Mouse (Mus musculus) MEL-GATA-1-ER (cell line): ENCODE data around the gene Ppard.

ENCODE experiments used
- DNase-seq: peaks from one replicate; pipeline ENCODE4 v3.0.0-alpha.2; 2012; ENCODE audit warnings: low read depth; ENCODE audit errors: extremely low read depth

Ppard gene

DNA sequence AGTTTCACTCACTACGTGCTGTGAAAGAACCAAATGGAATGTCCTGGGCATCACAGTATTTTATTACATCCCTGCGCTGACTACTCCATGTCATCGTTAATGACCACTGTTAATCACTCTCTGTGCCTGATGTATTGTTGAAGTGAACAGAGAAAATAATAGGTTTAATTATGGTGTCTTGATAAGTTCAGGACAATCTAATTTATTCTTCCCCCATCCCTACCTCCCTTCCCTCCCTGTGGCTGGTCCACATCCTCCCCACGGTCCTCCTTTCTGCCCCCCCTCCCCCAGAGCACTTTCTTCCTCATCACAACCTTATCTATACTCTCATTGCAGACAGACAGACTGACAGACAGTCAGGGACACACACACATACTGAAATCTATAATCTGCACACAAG lies 22.3 kb downstream of the Ppard start:
- DNase-seq = no peak

DNA sequence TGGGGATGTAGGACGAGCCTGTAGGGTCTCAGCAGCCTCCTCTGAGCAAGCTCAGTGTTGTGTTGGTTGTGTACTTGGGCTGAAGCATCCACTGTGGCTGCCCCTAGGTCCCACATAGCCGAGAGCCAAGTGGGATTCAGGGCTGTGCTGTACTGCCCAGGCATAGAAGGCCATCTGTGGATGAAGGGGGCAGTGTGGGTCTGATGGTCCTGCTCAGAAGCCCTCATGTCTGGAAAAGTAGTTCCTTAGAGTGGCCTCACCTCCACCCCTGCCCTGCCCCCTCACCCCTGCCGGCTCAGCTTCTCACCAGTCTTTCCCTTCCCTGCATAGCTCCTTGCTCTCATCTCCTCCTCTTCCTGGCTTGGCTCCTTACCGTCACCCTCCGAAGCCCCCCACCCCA lies 23.2 kb downstream of the Ppard start:
- DNase-seq = no peak

DNA sequence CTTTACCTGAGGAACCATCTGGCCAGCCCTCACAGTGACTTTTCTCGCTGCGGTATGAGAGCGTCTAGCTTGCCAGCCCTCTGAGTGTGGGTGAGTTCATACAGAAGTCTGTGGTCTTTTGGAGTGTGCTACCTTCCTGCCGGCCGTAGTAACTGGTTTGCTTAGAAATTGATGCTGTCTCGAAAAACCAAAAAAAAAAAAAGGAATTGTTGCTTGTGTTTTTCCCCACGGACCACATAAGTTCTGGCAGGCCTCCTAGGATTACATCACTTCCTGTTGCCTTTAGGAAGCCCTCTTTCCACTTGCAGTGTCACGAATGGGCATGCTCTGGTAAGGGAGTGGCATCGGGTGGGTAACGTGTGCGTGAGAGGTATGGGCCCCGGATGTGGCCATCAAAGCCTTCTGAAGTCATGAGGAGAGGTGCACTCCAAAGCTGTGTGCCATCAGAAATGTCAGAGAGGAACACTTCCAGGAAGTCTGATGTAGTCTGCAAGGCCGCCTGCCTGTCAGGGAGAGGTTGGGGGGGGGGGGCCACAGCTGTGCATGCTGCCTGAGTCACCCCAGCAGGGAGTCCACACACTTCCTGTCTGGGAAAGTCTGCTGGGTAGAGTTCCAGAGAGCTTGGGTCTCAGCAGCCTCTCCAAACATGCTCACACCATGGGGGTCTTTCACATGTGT lies 24.3 kb downstream of the Ppard start:
- no peak for DNase-seq

DNA sequence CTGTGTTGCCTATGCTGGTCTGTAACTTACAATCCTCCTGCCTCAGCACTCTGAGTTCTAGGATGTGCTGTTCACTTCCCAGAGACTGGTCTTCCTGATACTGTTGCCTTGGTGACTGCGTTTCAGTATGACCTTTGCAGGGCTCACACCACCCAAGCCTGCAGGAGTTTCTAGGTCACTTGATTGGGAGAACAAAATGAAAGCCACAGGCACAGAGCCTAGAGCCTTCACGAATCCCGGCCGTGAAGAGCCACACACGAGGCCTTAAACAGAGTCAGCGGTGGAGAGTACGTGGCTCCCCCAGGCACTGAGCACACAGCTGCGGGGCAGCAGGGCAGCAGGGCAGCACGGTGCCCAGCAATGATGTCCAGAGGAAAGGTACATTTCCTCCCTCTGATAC lies 25.8 kb downstream of the Ppard start:
- no peak for DNase-seq

DNA sequence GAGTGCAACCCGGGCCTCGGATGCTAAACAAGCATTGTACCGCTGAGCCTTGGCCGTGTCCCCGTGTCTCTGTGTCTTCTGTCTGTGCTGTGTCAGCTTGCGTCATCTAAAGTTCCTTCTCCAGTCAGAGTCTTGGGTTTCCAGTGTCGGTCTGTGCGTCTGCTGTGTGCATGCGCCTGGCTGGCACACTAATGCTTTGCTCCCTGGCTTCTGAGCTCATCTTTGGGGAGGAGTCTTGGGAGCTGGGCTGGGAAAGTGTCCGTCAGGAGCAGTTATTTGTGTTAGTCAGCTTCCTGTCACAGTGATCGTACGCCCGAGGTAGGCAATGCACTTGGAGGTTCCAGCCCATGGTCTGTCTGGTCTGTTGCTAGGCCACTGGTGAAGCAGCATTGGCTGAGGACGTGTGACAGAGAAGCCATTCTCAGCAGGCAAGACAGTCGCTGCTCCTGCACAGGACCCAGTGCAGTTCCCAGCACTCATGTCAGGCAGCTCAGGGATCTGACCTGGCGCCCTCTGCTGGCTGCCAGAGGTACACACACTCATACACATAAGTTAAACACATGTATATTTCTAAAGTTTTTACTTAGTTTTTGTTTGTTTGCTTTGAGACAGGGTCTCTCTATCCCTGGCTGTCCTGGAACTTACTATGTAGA lies 27.5 kb downstream of the Ppard start:
- no peak for DNase-seq

DNA sequence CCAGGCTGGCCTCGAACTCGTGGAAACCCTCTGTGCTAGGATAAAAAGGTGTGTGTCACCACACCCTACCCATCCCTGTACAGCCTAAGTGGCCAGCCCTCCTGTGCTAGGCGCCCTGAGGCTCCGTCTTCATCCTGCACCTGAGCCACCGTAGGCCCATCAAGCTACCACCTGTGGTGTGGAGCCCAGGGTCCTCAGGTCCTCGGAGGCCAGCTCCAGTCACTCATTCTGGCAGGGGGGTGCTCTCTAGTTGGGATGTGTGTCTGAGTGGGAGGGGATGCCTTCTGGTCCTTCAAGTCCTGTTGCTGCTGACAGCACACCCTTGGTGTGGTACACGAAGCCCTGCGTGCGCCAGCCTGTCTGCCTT lies 28.0 kb downstream of the Ppard start:
- no peak for DNase-seq

DNA sequence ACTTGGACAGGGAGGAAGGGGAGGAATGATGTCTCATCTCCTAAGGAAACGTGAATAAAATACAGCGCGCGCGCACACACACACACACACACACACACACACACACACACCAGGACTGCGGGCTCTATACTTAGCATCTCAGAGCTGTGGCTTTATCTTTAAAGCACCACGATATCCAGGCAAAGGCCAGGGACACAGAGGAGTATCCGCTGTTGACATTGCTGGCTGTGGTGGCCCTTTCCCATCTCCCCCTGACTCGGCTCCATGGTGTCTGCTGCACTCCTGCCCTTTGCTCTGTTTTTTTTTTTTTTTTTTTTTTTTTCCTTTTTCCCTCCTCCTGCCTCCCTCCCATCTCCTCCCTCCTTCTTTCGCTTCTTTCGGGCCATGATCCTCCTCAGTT lies 29.3 kb downstream of the Ppard start:
- no peak for DNase-seq

DNA sequence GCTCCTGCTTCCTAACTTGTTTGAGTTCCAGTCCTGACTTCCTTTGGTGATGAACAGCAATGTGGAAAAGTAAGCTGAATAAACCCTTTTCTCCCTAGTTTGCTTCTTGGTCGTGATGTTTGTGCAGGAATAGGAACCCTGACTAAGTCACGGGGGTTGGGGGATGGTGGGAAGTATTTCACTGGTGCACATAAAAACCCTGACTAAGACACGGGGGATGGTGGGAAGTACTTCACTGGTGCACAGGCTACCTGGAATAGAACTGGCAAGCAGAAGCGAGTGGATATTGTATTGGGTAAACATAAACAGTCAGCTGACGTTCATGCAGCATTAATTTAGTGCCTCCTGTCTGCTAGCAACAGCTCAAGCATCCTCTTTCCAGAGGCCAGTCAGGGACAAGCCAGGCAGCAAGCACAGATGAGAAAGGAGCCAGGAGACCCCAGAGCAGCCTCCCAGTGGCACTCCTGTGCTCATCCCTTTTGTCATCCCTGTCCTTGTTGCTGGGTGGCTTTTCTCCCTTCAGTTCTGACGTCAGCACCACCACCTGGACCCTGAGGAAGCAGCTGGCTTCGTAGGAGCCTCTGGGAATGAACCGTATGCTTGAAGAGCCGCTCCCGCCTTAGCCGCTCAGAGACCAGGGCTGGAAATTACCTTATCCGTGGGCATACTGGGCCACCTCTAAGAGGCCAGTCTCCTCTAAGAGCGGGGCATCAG lies 30.8 kb downstream of the Ppard start:
- no peak for DNase-seq

DNA sequence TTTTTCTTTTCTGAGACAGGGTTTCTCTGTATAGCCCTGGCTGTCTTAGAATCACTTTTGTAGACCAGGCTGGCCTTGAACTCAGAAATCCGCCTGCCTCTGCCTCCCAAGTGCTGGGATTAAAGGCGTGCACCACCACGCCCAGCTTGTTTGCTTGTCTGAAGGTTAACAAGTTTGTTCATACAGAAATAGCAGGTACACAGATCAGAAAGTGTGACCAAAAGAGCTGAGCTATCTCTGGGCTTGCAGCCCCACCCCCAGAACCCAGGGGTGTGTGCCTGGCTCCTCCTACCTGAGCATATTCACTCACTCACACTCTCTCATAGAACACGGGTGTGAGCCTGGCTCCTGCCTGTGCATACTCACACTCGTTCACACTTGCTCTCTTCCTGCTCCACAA lies 34.8 kb downstream of the Ppard start:
- DNase-seq = no peak

DNA sequence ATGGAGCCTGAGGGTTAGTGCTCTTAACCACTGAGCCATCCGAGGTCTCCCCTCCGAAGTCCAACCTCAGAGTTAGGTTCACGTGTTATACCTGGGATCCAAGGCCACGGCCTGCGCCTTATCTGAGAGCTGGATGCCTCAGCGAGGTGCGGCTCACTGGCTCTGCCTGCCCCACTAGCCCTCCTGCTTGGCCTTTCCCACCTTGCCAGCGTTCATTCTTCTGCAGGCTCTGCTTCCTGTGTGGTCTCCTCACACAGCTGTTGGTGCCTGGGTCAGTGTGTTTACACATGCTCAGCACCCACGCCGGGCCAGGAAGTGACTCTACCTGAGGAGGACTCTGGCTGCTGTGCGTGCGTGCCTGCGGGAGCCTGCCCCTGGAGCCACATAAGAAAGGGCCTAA lies 37.7 kb downstream of the Ppard start:
- no peak for DNase-seq

DNA sequence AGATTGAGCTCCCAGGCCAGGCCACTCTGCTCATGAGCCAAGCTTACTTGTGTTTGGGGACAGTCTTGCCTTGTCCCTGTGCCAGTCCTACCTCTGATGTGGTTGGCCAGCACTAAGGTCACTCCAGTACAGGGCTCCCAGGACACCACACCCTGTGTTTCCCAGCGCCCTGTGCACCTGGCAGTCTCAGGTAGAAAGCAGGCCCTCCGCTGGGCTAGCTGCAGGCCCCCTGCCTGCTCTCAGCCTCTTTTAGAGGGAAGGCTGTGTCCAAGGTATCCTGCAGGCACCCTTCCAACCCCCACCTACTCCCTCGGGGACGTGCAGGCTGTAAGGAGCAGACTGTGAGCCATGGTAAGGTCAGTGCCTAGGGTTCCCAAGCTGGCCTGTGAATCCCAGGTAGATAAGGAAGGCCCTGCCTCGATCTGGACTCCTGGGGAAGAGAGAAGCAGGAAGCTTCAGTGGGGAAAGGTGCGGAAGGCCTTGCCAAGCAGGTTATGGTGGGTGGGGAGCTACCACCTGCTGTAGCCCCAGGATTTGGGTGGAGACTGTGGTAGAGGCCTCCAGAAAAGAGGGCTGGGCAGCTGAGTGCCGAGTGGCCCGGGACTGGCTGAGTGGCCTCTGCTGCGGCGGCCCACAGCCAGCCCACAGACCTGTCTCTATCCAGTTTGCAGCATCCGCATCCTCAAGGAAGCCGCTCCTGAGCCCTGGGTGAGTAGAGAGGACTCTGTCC lies 39.2 kb downstream of the Ppard start:
- no peak for DNase-seq

DNA sequence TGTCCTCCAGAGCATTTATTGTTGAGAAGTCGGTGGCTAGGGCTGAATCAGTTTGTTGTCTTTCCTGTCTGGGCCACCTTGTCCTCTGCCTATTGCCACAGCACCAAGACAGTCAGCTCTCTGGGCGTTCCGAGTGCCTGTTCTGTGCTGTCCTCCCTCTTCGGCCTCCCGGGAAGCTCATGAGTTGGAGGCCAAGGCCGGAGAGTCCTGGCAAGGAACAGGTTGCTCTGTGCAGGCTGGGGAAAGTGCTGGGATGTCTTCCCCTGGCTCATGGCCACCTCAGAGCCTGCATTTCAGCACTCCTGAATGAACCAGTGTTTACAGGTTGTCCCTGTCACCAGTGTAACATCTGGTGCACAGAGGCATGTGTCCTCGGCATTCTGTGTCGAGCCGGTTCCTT lies 39.8 kb downstream of the Ppard start:
- no peak for DNase-seq

DNA sequence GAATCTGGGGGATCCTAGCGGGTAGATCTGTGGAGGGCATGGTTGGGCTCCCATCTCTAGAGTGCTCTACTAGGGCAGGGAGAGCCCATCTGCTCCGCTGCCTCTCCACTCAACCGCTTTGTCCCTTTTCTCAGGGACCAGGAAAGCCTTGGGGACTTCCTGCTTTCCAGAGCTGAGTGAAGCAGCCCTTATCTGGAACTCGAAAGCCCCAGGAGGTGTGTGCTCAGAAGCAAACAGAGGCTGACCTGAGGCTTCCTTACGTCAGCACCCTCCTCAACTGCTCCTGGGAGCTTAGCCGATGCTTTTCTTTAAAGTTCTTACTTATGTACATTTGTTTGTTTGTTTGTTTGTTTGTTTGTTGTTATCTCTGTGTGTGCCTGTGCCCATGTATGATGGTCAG lies 40.3 kb downstream of the Ppard start:
- DNase-seq = no peak

DNA sequence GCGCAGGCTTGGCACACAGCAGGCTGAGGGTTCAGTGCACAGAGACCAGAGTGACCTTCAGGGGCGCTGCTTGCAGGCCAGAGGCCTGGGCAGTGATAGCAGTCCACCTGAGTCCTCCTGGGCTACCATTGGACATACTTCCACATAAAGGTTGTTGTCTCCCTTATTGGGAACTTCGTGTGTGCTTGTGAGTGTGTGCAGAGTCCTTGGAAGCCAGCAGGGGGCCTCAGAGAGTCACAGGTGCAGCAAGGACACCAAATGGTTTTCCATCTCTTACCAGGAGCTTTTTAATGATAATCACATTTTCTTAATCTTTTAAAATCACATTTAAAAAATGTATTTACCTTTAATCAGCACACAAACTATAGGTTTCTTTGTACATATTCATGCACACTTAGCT lies 42.2 kb downstream of the Ppard start:
- no peak for DNase-seq

DNA sequence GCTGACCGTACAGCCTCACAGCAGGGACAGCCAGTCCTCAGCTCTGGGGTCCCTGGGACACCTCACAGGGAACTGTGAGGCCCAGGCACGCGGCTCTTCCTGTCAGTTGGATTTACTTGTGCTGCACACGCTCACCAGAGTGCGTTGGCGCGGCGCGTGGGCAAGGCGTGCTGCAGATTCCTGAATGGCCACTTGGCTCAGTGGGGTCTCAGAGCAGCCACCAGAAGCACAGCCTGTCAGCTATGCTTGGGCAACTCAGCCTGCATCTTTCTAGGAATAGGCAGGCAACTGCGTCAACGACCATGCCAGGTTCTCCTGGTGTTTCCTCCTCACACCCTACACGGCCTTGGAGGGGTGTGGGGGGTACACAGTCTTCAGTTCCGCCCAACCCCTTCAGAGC lies 44.7 kb downstream of the Ppard start:
- no peak for DNase-seq

DNA sequence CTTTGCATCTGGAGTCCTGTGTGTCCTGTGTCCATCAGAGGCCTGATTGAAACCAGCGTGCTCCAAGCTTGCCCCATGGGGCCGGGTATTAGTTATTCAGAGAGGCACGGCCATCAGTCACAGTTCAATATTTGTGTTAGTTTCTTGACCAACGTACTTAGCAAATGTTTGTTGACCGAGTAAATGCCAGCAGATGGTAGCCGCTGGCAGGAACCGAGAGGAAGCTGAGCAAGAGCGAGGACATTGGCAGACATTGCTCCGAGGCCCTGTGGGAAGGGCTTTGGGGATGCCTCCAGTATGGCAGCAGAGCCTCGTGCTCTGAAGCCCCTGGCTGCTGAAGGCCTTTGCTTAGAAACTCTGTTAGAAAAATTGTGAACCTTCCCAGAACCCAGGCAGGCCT lies 45.2 kb downstream of the Ppard start:
- DNase-seq = no peak

DNA sequence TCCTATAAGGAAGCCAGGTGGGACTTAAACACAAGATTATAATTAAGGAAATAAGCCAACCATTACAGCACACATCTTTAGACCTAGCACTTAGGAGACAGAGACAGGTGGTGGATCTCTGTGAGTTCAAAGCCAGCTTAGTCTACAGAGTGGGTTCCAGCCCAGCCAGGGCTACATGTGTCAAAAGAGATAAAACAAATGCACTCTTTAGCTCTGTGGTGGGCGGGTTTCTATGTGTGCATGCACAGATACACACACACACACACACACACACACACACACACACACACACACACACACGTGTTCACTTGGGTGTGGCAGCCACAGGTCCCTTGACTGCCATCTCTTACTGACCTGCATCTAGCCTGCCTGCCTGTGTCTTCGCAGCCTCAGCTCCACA lies 45.7 kb downstream of the Ppard start:
- DNase-seq = no peak

DNA sequence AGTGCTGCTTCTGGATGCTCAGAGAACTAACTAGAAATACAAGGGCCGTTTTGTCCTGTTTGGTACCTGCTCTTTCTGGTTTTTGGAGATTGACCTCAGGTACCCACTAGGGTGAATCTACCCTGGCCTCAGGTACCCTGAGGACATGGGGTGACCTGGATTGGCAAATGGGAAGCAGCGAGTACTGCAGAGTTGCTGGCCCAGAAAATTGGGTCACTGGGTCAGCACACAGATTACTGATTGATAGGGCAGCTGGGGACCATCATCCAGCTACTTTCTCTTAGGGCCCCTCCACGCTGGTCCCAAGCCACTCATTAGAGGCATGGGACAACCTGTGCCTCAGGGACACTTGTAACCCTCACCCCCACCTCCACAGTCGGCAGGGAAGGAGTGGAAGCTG lies 46.7 kb downstream of the Ppard start:
- no peak for DNase-seq

DNA sequence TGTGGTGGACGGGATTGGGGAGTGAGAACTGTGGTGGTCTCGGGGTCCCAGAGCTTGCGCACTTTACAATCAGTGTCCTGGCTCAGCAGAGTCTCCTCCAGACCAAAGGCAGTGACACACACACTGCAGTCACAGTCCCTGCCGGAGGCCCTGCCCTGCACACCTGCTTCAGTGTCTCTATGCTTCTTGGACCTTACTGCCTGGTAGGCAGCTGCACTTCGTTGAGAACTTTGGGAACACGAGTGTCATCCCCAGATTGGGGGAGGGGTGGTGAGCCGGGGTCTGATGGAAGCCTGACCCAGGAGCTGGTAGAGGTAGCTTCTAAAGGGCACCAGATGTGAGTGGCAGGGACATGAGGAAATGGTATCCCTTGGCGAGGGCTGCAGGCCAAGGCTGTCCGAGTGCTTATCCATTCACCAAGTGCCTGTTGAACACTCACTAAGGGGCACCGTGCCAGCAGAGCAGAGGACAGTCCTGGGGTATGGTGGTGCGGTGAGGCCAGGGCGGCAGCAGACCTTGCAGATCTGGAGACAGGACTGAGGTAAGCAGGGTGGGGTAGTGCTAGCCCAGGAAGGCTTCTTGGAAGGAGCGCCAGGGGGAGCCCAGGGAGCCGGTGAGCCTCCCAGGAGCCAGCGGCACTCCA lies 47.4 kb downstream of the Ppard start:
- DNase-seq = no peak

DNA sequence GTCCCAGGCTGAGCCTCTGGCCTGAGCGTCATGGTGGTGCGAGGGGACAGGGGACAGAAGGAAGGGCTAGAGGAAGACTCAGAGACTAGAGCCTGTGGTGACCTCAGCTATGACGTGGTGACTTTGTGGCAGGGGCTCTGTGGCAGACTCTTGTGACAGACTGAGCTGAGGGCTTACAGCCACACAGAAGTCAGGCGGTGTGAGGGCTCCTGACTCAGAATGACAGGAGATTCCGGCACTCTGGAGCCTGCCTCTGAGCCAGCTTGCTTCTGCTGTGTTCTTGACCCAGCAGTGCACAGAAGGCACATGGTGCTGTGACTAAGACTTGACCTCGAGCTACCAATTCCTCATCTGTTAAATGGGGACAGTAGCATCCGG lies 47.9 kb downstream of the Ppard start:
- no peak for DNase-seq

DNA sequence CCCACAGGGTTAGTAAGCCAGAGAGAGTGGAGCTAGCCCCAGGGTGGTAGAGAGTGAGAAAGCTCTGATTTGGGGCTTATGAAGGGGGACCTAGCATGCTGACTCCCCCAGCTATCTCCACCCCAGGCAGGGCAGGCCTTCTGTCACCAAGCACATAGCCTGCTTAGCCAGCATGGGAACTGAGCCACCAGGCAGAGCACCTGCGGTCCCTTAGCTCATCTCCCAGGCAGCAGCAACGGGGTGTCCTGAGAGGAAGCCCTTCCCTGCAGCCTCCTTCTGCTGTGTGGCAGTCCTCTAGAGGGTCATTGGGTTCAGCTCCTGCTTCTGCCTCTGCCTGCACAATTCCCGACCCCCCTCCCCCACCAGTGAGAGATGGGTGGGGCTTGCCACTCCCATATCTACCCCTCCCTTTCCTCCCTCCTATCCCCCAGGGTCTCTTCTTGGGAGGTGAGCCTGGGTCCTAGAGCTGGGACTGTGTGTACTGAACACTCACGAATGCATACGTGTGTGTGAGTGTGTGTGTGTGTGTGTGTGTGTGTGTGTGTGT lies 48.4 kb downstream of the Ppard start:
- no peak for DNase-seq
